Mouse (Mus musculus) embryonic fibroblast, embryonic 13.5 days (primary cell): ENCODE results near the gene Rbpj.

Source experiments
- CTCF ChIP-seq: IDR thresholded peaks from 2 replicates; pipeline ENCODE4 v1.5.1; 2011; ENCODE audit warnings: mild to moderate bottlenecking, control low read depth, low read length, moderate library complexity, borderline replicate concordance; ENCODE audit not compliant: insufficient read depth
- POLR2A ChIP-seq: IDR thresholded peaks from 2 replicates; pipeline ENCODE4 v1.6.1; 2011; ENCODE audit warnings: low read depth, mild to moderate bottlenecking, control low read depth, low read length, moderate library complexity

GRCm38 (mm10) chr5:53618844-53619243 lies 152.9 kb downstream of the Rbpj start:
- no peak for TF ChIP-seq CTCF
- no peak for TF ChIP-seq POLR2A
